Mouse (Mus musculus) gastrocnemius, adult 18-20 months (tissue): ENCODE measurements around the gene Zdhhc11. TPM values are rescaled to one million over a fixed set of nuclear protein-coding genes. Genes with fewer than 3 reads are reported as not detected.
A peak's percentile ranks its signal among the peaks of the same experiment; 100 is the strongest.

Experiments
- DNase-seq: peaks from one replicate; pipeline ENCODE4 v3.0.0; 2021; ENCODE audit warnings: low spot score
- long read RNA-seq, 2 experiments: library from polyadenylated mRNA; stranded (forward); transcript quantifications; one replicate each; pipeline ENCODE4 v2.0.0; 2021
- total RNA-seq, 2 experiments: library from RNA; stranded (reverse); gene quantifications; 2 replicates each; pipeline ENCODE4 v1.2.3; 2021

The Zdhhc11 gene
- total RNA-seq: not detected
- long read RNA-seq, experiment 1: 0 reads
- long read RNA-seq, experiment 2: 0 reads

GRCm38 (mm10) chr13:73963551-73963950 lies at the start of gene Zdhhc11:
Zdhhc11 (plus strand) TSS chr13:73963851.
- no peak for DNase-seq

GRCm38 (mm10) chr13:73932201-73932600 lies 31.4 kb upstream of the Zdhhc11 start:
- DNase-seq: no peak

GRCm38 (mm10) chr13:73936938-73937320 lies 26.7 kb upstream of the Zdhhc11 start:
- peak; percentile 2 for DNase-seq

DNA sequence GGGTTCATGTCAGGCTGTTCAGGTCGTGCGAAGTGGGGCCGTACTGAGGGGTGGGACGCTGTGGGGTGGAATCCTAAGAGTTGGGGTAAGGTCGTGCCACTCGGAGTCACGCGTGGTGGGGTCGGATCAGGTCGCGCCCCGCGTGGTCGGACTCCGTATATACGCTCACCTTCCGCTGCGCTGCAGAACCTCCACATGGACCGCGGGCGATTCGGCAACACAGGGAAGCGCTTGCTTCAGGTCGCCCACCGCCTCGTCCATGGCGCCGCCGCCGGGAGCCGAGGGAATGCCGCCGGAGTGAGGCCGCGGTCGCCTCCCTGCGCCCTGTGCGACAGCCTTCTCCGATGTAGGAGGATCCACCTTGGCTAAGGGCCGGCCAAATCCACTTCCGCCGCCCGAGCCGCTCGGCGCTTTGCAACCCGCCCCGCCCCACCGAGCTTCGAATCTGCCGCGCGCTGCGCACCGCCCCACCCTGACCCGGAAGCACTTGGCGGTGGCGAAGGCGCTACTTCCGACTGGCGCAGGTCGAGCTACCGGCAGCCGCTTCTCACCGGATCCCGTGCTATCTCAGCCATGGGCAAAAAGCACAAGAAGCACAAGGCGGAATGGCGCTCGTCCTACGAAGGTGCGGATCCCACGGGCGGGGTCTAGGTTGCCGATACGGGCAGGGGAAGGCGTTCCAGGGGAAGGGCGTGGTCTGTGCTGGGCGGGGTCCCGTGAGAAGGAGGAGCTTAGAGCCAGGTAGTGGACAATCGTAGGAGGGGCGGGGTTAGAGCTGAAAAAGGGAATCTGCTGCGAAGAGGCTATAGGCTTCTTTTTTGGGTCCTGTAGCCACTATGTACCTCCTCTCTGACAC lies 26.1 kb upstream of the Zdhhc11 start, which contains the start of the genes Trip13 and Brd9:
TSS of gene Trip13 (minus strand) at position 464 of the 856 bp plus-strand sequence.
TSS of gene Brd9 (plus strand) at position 491 of the 856 bp plus-strand sequence.
- peak; percentile 89 for DNase-seq

- DNase-seq: no peak
These were observed 25.5 kb upstream of the Zdhhc11 start for GRCm38 (mm10) chr13:73938177-73938560.

- no peak for DNase-seq
These were observed 24.6 kb upstream of the Zdhhc11 start for GRCm38 (mm10) chr13:73939101-73939500.

DNA sequence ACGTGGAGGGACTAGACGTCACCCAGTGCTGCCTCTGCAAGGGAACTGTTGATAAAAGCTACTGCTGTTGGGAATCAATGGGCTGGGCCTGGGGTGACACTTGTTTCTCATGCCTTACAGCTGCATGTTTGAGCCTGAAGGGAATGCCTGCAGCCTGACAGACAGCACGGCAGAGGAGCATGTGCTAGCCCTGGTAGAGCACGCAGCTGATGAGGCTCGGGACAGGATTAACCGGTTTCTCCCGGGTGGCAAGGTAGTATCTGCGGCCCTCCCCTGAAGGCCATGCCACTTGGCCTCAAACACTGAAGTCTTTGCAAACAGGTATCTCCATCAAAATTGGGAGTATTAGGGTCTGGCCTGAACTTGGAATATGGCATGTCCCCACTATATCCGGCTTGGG lies 19.0 kb upstream of the Zdhhc11 start:
- no peak for DNase-seq

GRCm38 (mm10) chr13:73953551-73954130 lies 10.0 kb upstream of the Zdhhc11 start:
- no peak for DNase-seq

GRCm38 (mm10) chr13:73954666-73955065 lies 9.0 kb upstream of the Zdhhc11 start:
- DNase-seq: no peak

GRCm38 (mm10) chr13:73955531-73955930 lies 8.1 kb upstream of the Zdhhc11 start:
- no peak for DNase-seq

DNA sequence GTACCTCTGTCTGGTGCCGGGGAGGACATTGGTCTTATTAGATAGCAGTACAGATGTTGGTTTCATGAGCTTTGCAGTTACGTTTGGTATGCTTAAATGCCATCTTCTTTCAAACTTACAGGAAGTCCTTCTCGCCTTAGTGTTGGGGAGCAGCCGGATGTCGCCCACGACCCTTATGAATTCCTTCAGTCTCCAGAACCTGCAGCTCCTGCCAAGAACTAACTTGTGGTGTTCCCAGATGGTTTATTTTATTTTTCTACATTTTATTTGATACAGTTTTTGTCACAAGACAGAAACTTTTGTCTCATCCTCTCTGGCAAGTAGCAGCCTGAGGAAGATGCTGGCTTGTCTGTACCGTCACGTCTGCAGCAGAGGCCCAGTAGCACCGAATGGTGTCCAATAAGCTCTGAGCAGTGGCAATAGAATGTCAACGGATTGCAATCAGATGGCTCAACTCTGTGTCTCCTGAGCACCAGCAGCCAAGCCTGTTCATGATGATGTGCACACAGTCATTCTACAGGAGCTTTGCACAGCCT lies 3.5 kb upstream of the Zdhhc11 start:
- DNase-seq: no peak

DNA sequence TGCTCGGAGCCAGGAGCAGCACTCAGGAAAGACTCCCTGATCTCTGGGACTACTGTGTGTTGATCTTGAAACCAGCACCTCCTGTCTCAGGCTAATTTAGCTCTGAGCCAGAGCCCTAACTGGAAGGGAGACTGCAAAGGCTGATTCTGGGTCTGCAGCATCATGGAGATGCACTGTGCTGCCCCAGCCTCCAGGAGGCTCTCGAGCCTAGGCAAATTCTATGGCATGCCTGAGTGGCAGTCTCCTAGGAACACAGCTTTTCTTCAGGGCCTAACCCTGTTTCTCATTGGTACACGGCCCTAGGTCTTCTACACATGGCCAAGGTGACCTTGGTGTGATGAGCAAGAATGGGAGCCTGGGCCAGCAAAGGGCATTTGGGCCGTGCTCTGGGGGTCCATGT lies 2.5 kb upstream of the Zdhhc11 start:
- DNase-seq: no peak

DNA sequence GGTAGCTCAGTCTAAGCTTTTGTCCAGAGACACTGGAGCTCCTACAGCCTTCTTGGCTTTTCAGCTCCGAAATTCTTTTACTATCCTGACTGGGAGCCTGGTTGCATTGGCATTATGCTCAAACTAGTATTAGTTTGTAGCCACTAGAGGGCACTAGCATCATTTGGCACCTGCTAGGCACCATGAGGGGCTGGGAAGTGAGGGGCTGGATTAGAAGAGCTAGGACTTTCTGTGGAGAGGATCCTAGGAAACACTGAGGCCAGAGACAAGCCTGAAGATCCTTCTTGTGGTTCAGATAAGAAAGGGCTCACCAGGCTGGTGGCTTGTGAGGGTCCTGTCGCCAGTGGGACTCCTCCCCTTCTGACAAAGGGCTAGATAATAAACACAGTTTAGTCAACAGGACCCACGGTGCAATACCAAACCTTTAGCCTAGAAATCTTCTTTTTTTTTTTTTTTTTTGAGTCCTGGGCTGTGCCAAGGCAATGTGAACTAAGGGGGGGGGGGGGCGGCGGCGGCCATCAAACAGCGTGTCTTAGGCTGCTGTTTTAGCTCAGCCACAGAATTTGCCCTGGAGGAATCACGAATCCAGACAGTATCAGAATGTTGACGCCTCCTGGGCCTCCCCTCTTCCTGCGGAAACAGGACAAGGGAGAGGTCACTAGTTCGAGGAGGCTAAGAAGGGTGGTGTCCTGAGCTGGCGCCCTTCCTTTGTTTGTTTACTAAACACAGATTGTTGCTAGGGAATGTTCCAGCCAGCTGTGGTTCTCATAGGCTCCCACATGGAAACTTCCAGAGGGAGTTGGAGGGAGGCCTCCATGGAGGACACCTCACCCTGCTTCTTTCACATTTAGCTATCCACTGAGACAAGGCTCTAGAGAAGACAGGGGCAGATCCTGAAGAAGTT lies 7.1 kb downstream of the Zdhhc11 start:
- peak; percentile 86 for DNase-seq

GRCm38 (mm10) chr13:73974523-73974922 lies 10.9 kb downstream of the Zdhhc11 start:
- no peak for DNase-seq

- DNase-seq: no peak
These were observed 13.3 kb downstream of the Zdhhc11 start for GRCm38 (mm10) chr13:73976935-73977334.

DNA sequence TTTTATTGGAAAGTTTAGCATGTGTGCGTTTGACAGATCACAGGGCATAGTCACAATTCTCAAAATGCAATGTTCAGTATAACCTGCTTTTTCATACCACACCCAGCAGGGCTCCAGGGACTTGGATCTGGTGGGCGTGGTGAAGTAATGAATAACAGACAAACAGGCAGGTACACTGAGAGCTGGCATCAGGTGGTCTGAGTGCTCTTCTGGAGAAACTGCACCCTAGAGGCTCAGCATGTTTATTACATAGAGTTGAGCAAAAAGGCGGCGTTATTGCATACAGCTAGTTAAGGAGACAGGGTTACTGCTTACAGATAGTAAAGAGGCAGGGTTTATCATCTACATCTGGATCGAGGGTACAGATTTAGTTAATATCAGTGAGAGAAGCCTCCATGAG lies 26.7 kb downstream of the Zdhhc11 start:
- no peak for DNase-seq

- DNase-seq: no peak
These were observed 27.1 kb downstream of the Zdhhc11 start for GRCm38 (mm10) chr13:73990761-73991160.

DNA sequence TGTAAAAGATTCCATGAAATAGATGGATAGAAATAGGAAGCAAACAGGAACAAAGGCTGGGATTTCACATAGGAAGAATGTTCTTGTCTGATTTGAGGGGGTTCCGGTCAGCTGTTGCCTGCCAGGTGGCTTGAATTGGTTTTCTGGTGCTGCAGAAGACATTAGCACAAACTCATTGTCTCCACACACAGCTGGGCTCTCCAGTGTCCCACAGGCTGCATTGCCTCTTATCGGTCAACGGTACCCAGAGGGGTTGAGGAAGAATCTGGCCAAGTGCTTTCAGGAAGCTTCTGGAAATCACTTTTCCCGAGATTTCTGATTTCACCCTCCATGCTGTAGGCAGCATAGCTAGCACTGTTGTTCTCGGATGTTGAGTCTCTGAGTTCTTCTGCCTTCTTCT lies 27.6 kb downstream of the Zdhhc11 start:
- no peak for DNase-seq

GRCm38 (mm10) chr13:73996456-73996855 lies 32.8 kb downstream of the Zdhhc11 start:
- no peak for DNase-seq

DNA sequence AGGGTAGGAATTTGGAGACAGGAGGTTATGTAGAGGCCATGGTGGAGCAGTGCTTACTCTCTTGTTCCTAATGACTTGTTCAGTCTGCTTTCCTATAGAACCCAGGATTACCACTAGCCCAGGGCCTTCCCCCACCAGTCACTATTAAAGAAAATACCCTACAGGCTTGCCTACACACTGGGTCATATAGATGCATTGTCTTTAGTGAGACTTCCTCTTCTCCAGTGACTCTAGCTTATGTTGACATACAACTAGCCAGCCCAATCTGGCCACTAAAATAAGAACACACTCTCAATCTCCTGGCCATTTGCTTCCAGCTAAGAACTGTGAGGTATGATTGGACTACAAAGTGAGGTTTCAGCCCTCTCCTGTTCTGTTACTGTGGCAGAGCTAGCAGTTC lies 36.9 kb downstream of the Zdhhc11 start:
- DNase-seq: no peak

DNA sequence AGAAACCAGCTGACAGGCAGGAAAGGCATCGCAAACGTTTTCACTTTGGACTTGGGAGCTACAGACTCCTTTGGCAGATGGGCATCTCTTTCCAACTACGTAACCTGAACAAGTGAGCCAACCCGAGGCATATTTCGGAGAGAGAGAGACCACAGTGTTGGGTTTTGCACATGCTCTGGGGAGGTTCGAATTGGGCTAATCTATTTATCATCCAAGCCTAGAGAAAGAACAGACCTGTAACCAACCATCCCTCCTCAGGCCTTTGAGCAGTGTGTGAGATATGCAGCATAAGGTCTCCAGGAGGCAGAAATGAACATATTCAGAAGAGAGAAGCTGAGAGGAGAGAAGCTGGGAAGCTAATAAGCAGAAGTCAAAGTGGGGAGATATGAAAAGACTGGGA lies 37.3 kb downstream of the Zdhhc11 start:
- DNase-seq: no peak

DNA sequence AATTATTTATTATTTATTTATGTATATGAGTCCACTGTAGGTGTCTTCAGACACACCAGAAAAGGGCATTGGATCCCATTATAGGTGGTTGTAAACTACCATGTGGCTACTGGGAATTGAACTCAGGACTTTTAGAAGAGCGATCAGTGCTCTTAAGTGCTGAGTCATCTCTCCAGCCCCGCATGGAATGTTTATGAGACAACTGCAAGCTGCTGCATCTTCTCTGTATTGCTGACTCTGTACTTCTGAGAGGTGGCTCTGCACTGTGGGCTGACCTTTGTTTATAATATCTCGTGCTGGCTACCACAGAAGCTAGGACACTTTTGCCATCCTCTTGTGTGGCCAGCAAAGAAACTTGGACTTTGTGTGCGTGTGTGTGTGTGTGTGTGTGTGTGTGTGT lies 37.8 kb downstream of the Zdhhc11 start:
- no peak for DNase-seq
